8 mouse cellular contexts compared by ENCODE assay signal in genomic region chr17:27839469-27840252, GRCm38 (mm10). TPM values are rescaled to one million over a fixed set of nuclear protein-coding genes. Genes with fewer than 3 reads are reported as not detected.
DNase-seq lines count a peak whose midpoint lies in the region; ATAC-seq lines count a peak whose summit lies in the region.

No protein-coding gene starts in this region.

- H3K27me3 ChIP-seq in intestine, embryonic 14.5 days (replicated peaks; ENCODE audit: control insufficient read depth, insufficient read depth, low read length) = no peaks in the 10 kb centered on the region

- no peaks in the 10 kb centered on the region for H3K9me3 ChIP-seq in intestine, embryonic 14.5 days (ENCODE audit: control insufficient read depth, low read length)

- WGBS in intestine, embryonic 14.5 days = 2% methylated on average over 35 of the region's 35 CpGs

- peak overlapping the region; percentile 78 for H3K4me3 ChIP-seq in intestine, embryonic 14.5 days (ENCODE audit: low read depth, low read length)

- peak overlapping the region; percentile 34 for H3K27ac ChIP-seq in intestine, embryonic 14.5 days (ENCODE audit: low read depth)

- H3K4me2 ChIP-seq in intestine, embryonic 14.5 days (ENCODE audit: low read length) = peak overlapping the region; percentile 88

- peak; percentile 91 to 94 for DNase-seq in adrenal gland, adult 18-20 months (ENCODE audit: low spot score in 2 of 2)
- DNase-seq in embryo, embryonic 11 days = peak; percentile 97
- peak; percentile 95 for DNase-seq in gastrocnemius, postnatal 25 days
- DNase-seq in intestine, embryonic 14.5 days (ENCODE audit: low spot score) = peak; percentile 96
- peak; percentile 95 to 97 for DNase-seq in left cerebral cortex, postnatal 14 days (ENCODE audit: low spot score in 2 of 2)
- peak; percentile 95 for DNase-seq in mesoderm, embryonic 11.5 days (ENCODE audit: low read depth, low spot score)
- DNase-seq in right cerebral cortex, postnatal 36 days (ENCODE audit: low spot score in 2 of 2) = peak; percentile 96 to 97
- peak; percentile 94 for DNase-seq in yolk sac, embryonic 10.5 days (ENCODE audit: low spot score)

- H3K4me1 ChIP-seq in intestine, embryonic 14.5 days (replicated peaks; ENCODE audit: control insufficient read depth, insufficient read depth, low read length) = peaks cover 6% of the 10 kb centered on the region

- peak; percentile 93 for ATAC-seq in intestine, embryonic 14.5 days (replicated peaks; ENCODE audit: low FRiP score, low TSS enrichment, low read depth)

- peak overlapping the region; percentile 71 for H3K9ac ChIP-seq in intestine, embryonic 14.5 days (ENCODE audit: low read length)

- peaks cover 25% of the 10 kb centered on the region for H3K36me3 ChIP-seq in intestine, embryonic 14.5 days (ENCODE audit: control insufficient read depth, insufficient read depth, low read length)

- intact Hi-C loops in left cerebral cortex, postnatal 14 days (cut with DNase I) = loop anchor here (2.0 kb wide), 1 partner anchor 67 kb away; no protein-coding TSS in a partner anchor

RNA-seq across cellular contexts. Expression of gene Snrpc, which starts 1.7 kb away (rescaled TPM):
- 10 to 100 TPM; 66.1 to 66.6 TPM for total RNA-seq in adrenal gland, adult 18-20 months (2021)
- total RNA-seq in gastrocnemius, postnatal 25 days (2021) = 10 to 100 TPM; 62.8 to 63.4 TPM
- polyA plus RNA-seq in intestine, embryonic 14.5 days (2014; fragmentation: Nextera tagmentation; extraction: Ambion mirVana) = 302 and 314 TPM in 2 replicates
- total RNA-seq in left cerebral cortex, postnatal 14 days (2021) = 10 to 100 TPM; 66.0 to 71.1 TPM

RNA-seq across cellular contexts. Expression of gene Uhrf1bp1, which starts 16.6 kb away (rescaled TPM):
- total RNA-seq in adrenal gland, adult 18-20 months (2021) = 10 to 100 TPM; 19.7 to 33.5 TPM
- total RNA-seq in gastrocnemius, postnatal 25 days (2021) = 10 to 100 TPM; 21.5 to 24.4 TPM
- polyA plus RNA-seq in intestine, embryonic 14.5 days (2014; fragmentation: Nextera tagmentation; extraction: Ambion mirVana) = 5.8 and 6.6 TPM in 2 replicates
- total RNA-seq in left cerebral cortex, postnatal 14 days (2021) = 10 to 100 TPM; 18.7 to 20.5 TPM

RNA-seq across cellular contexts. Expression of gene D17Wsu92e, which starts 19.2 kb away (rescaled TPM):
- 100 to 1,000 TPM; 158 to 188 TPM for total RNA-seq in adrenal gland, adult 18-20 months (2021)
- 100 to 1,000 TPM; 125 to 149 TPM for total RNA-seq in gastrocnemius, postnatal 25 days (2021)
- polyA plus RNA-seq in intestine, embryonic 14.5 days (2014; fragmentation: Nextera tagmentation; extraction: Ambion mirVana) = 20.1 and 23.4 TPM in 2 replicates
- 100 to 1,000 TPM; 136 to 137 TPM for total RNA-seq in left cerebral cortex, postnatal 14 days (2021)

Comparison
In these comparisons a context has a peak if more than half of its experiments do, and no peak if none do; other contexts are left out.
1. Peak in every context shown above with its lines: DNase-seq, ATAC-seq, H3K4me3 ChIP-seq and H3K27ac ChIP-seq.